Mouse (Mus musculus): ENCODE data around the gene Ntm.

Ntm gene

GRCm38 (mm10) chr9:29412181-29412771, 550.7 kb downstream of the Ntm start:
- in situ Hi-C loops (cut with MboI; ENCODE audit: low sequenced_read_pairs) = no loop called here

GRCm38 (mm10) chr9:29411408-29412180, 551.3 kb downstream of the Ntm start:
- in situ Hi-C loops (cut with MboI; ENCODE audit: low sequenced_read_pairs) = no loop called here

GRCm38 (mm10) chr9:29410728-29411407, 552.1 kb downstream of the Ntm start:
- in situ Hi-C loops (cut with MboI; ENCODE audit: low sequenced_read_pairs) = no loop called here

GRCm38 (mm10) chr9:29410284-29410683, 552.7 kb downstream of the Ntm start:
- in situ Hi-C loops (cut with MboI; ENCODE audit: low sequenced_read_pairs) = no loop called here

GRCm38 (mm10) chr9:29409216-29409907, 553.6 kb downstream of the Ntm start:
- in situ Hi-C loops (cut with MboI; ENCODE audit: low sequenced_read_pairs) = no loop called here

GRCm38 (mm10) chr9:29407954-29408353, 555.0 kb downstream of the Ntm start:
- in situ Hi-C loops (cut with MboI; ENCODE audit: low sequenced_read_pairs) = no loop called here

- in situ Hi-C loops (cut with MboI; ENCODE audit: low sequenced_read_pairs) = no loop called here
Observed at GRCm38 (mm10) chr9:29406973-29407372, 556.0 kb downstream of the Ntm start.

- in situ Hi-C loops (cut with MboI; ENCODE audit: low sequenced_read_pairs) = no loop called here
Observed at GRCm38 (mm10) chr9:29406046-29406445, 556.9 kb downstream of the Ntm start.

GRCm38 (mm10) chr9:29400151-29400550, 562.8 kb downstream of the Ntm start:
- in situ Hi-C loops (cut with MboI; ENCODE audit: low sequenced_read_pairs) = no loop called here

GRCm38 (mm10) chr9:29396101-29396500, 566.8 kb downstream of the Ntm start:
- in situ Hi-C loops (cut with MboI; ENCODE audit: low sequenced_read_pairs) = no loop called here

GRCm38 (mm10) chr9:29393136-29393535, 569.8 kb downstream of the Ntm start:
- in situ Hi-C loops (cut with MboI; ENCODE audit: low sequenced_read_pairs) = no loop called here

- in situ Hi-C loops (cut with MboI; ENCODE audit: low sequenced_read_pairs) = no loop called here
Observed at GRCm38 (mm10) chr9:29390796-29391517, 572.0 kb downstream of the Ntm start.

- in situ Hi-C loops (cut with MboI; ENCODE audit: low sequenced_read_pairs) = no loop called here
Observed at GRCm38 (mm10) chr9:29389224-29389623, 573.7 kb downstream of the Ntm start.

- in situ Hi-C loops (cut with MboI; ENCODE audit: low sequenced_read_pairs) = no loop called here
Observed at GRCm38 (mm10) chr9:29387136-29387535, 575.8 kb downstream of the Ntm start.

- in situ Hi-C loops (cut with MboI; ENCODE audit: low sequenced_read_pairs) = no loop called here
Observed at GRCm38 (mm10) chr9:29377172-29378002, 585.6 kb downstream of the Ntm start.

- in situ Hi-C loops (cut with MboI; ENCODE audit: low sequenced_read_pairs) = no loop called here
Observed at GRCm38 (mm10) chr9:29371341-29371740, 591.6 kb downstream of the Ntm start.

- in situ Hi-C loops (cut with MboI; ENCODE audit: low sequenced_read_pairs) = no loop called here
Observed at GRCm38 (mm10) chr9:29369621-29370020, 593.3 kb downstream of the Ntm start.

GRCm38 (mm10) chr9:29368291-29368690, 594.6 kb downstream of the Ntm start:
- in situ Hi-C loops (cut with MboI; ENCODE audit: low sequenced_read_pairs) = no loop called here

GRCm38 (mm10) chr9:29357796-29358195, 605.1 kb downstream of the Ntm start:
- in situ Hi-C loops (cut with MboI; ENCODE audit: low sequenced_read_pairs) = no loop called here

- in situ Hi-C loops (cut with MboI; ENCODE audit: low sequenced_read_pairs) = no loop called here
Observed at GRCm38 (mm10) chr9:29342303-29342702, 620.6 kb downstream of the Ntm start.
